Mouse (Mus musculus): ENCODE measurements around the gene 1190007I07Rik. TPM values are rescaled to one million over a fixed set of nuclear protein-coding genes. Genes with fewer than 3 reads are reported as not detected.
"Not testable (repeated sequence)": the region's sequence is repeated elsewhere in the genome, so short reads cannot be mapped to it uniquely, and the experiment has no call there.

Gene 1190007I07Rik
- polyA plus RNA-seq, 1 experiment from 2014 or later = 58.8 TPM

GRCm38 (mm10) chr10:82646083-82646482 is 23.1 kb upstream of the 1190007I07Rik start:
- no peak for ATAC-seq
- no peaks in the 10 kb centered on the region for H3K27me3 ChIP-seq (replicated peaks)
- no peak overlapping the region for H3K4me2 ChIP-seq
- WGBS (ENCODE audit: insufficient replicate concordance) = 86% methylated on average over 8 of the region's 8 CpGs
- peaks cover 80% of the 10 kb centered on the region for H3K36me3 ChIP-seq
- H3K4me1 ChIP-seq = no peaks in the 10 kb centered on the region
- no peak overlapping the region for H3K4me3 ChIP-seq
- no peak overlapping the region for H3K9ac ChIP-seq
- H3K27ac ChIP-seq = no peak overlapping the region
- H3K9me3 ChIP-seq (replicated peaks) = no peaks in the 10 kb centered on the region

DNA sequence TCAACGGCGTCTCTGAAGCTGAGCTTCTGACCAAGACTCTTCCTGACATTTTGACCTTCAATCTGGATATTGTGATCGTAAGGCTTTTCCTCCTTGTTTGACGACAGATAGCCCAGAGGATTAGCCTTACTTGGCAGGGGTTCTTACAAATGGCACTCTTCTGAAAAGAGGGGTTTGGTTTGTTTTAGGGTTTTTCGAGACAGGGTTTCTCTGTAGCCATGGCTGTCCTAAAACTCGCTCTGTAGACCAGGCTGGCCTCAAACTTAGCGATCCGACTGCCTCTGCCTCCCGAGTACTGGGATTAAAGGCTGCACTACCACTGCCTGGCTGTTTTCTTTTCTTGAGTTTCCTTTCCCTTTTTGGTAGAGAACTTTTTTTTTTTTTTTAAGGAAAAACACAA is 18.5 kb upstream of the 1190007I07Rik start:
- H3K4me3 ChIP-seq = no peak overlapping the region
- no peak overlapping the region for H3K9ac ChIP-seq
- H3K4me2 ChIP-seq = no peak overlapping the region
- no peak for ATAC-seq
- no peaks in the 10 kb centered on the region for H3K9me3 ChIP-seq (replicated peaks)
- no peak overlapping the region for H3K27ac ChIP-seq
- H3K4me1 ChIP-seq = no peaks in the 10 kb centered on the region
- H3K36me3 ChIP-seq = peaks cover 97% of the 10 kb centered on the region
- no peaks in the 10 kb centered on the region for H3K27me3 ChIP-seq (replicated peaks)
- 87% methylated on average over 9 of the region's 9 CpGs for WGBS (ENCODE audit: insufficient replicate concordance)

- no peak overlapping the region for H3K27ac ChIP-seq
- no peak overlapping the region for H3K9ac ChIP-seq
- ATAC-seq = no peak
- no peaks in the 10 kb centered on the region for H3K4me1 ChIP-seq
- H3K4me2 ChIP-seq = no peak overlapping the region
- no peaks in the 10 kb centered on the region for H3K27me3 ChIP-seq (replicated peaks)
- 84% methylated on average over 8 of the region's 8 CpGs for WGBS (ENCODE audit: insufficient replicate concordance)
- H3K36me3 ChIP-seq = peaks cover 91% of the 10 kb centered on the region
- H3K4me3 ChIP-seq = no peak overlapping the region
- no peaks in the 10 kb centered on the region for H3K9me3 ChIP-seq (replicated peaks)
Observed at GRCm38 (mm10) chr10:82639032-82639698, 16.1 kb upstream of the 1190007I07Rik start.

GRCm38 (mm10) chr10:82636321-82636720 is 13.3 kb upstream of the 1190007I07Rik start:
- Histone ChIP-seq H3K9me3 (replicated peaks) (no peaks in the 10 kb centered on the region), H3K4me3 (no peak overlapping the region), H3K27me3 (replicated peaks) (no peaks in the 10 kb centered on the region), H3K4me2 (no peak overlapping the region), H3K9ac (no peak overlapping the region), H3K36me3 (peaks cover 88% of the 10 kb centered on the region), H3K27ac (no peak overlapping the region), H3K4me1 (peaks cover 5% of the 10 kb centered on the region)
- ATAC-seq = no peak
- 73% methylated on average over 3 of the region's 3 CpGs for WGBS (ENCODE audit: insufficient replicate concordance)

- Histone ChIP-seq H3K9ac (no peak overlapping the region), H3K9me3 (replicated peaks) (no peaks in the 10 kb centered on the region), H3K36me3 (peaks cover 72% of the 10 kb centered on the region), H3K27me3 (replicated peaks) (no peaks in the 10 kb centered on the region), H3K4me3 (no peak overlapping the region), H3K4me2 (no peak overlapping the region), H3K27ac (no peak overlapping the region), H3K4me1 (peaks cover 17% of the 10 kb centered on the region)
- 88% methylated on average over 7 of the region's 7 CpGs for WGBS (ENCODE audit: insufficient replicate concordance)
- no peak for ATAC-seq
Observed at GRCm38 (mm10) chr10:82634348-82634747, 11.3 kb upstream of the 1190007I07Rik start.

- H3K9ac ChIP-seq = no peak overlapping the region
- H3K4me2 ChIP-seq = no peak overlapping the region
- no peaks in the 10 kb centered on the region for H3K9me3 ChIP-seq (replicated peaks)
- H3K36me3 ChIP-seq = peaks cover 57% of the 10 kb centered on the region
- no peaks in the 10 kb centered on the region for H3K27me3 ChIP-seq (replicated peaks)
- ATAC-seq = no peak
- 89% methylated on average over 12 of the region's 12 CpGs for WGBS (ENCODE audit: insufficient replicate concordance)
- no peak overlapping the region for H3K27ac ChIP-seq
- peaks cover 25% of the 10 kb centered on the region for H3K4me1 ChIP-seq
- H3K4me3 ChIP-seq = no peak overlapping the region
Observed at GRCm38 (mm10) chr10:82632496-82633280, 9.7 kb upstream of the 1190007I07Rik start.

- H3K4me2 ChIP-seq = peak overlapping the region; percentile 79
- H3K9me3 ChIP-seq (replicated peaks) = no peaks in the 10 kb centered on the region
- peak overlapping the region; percentile 84; the same call in 1 of the 2 replicates for H3K9ac ChIP-seq
- H3K4me1 ChIP-seq = peaks cover 25% of the 10 kb centered on the region
- H3K4me3 ChIP-seq = peak overlapping the region; percentile 83
- no peaks in the 10 kb centered on the region for H3K27me3 ChIP-seq (replicated peaks)
- no peak overlapping the region for H3K27ac ChIP-seq
- H3K36me3 ChIP-seq = peaks cover 42% of the 10 kb centered on the region
- no peak for ATAC-seq
- WGBS (ENCODE audit: insufficient replicate concordance) = 78% methylated on average over 7 of the region's 7 CpGs
Observed at GRCm38 (mm10) chr10:82631133-82631532, 8.1 kb upstream of the 1190007I07Rik start.

DNA sequence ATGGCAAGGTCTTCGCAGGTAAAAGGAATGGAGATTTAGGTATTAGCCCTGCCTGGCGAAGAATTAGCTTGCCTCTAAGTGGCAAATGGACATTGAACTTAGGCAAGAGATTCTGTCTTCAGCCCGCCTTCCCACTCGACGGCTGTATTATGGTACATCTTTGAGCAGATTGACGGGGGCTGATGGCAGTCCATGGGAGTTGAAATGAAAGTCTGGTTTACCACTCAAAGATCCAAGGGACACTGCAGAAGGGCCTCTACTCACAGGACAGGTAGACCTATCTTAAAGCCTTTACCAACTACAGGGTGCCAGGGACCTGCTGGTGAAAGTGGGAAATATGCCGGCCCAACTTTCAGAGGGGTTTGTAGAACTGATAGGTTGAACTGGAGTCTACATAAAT is 7.5 kb upstream of the 1190007I07Rik start:
- Histone ChIP-seq H3K4me2 (peak overlapping the region; percentile 79), H3K4me3 (peak overlapping the region; percentile 83), H3K27ac (peak overlapping the region; percentile 78; the same call in 1 of the 2 replicates), H3K9me3 (replicated peaks) (no peaks in the 10 kb centered on the region), H3K4me1 (peaks cover 25% of the 10 kb centered on the region), H3K36me3 (peaks cover 39% of the 10 kb centered on the region), H3K27me3 (replicated peaks) (no peaks in the 10 kb centered on the region), H3K9ac (peak overlapping the region; percentile 84)
- no peak for ATAC-seq
- 14% methylated on average over 7 of the region's 7 CpGs for WGBS (ENCODE audit: insufficient replicate concordance)

GRCm38 (mm10) chr10:82629586-82630255 is 6.7 kb upstream of the 1190007I07Rik start, which contains the start of gene Tdg:
TSS of gene Tdg (plus strand) at chr10:82629828.
- not testable (repeated sequence) for H3K9me3 ChIP-seq (replicated peaks); H3K27me3 ChIP-seq (replicated peaks)
- Histone ChIP-seq H3K27ac (peak within 1 kb of the TSS; percentile 83), H3K36me3 (peaks cover 32% of the 10 kb centered on the region), H3K9ac (peak within 1 kb of the TSS; percentile 84), H3K4me3 (peak within 1 kb of the TSS; percentile 83), H3K4me1 (peaks cover 25% of the 10 kb centered on the region), H3K4me2 (peak within 1 kb of the TSS; percentile 95)
- WGBS (ENCODE audit: insufficient replicate concordance) = under 1% methylated on average over 55 of the region's 78 CpGs
- ATAC-seq = peak; percentile 97

DNA sequence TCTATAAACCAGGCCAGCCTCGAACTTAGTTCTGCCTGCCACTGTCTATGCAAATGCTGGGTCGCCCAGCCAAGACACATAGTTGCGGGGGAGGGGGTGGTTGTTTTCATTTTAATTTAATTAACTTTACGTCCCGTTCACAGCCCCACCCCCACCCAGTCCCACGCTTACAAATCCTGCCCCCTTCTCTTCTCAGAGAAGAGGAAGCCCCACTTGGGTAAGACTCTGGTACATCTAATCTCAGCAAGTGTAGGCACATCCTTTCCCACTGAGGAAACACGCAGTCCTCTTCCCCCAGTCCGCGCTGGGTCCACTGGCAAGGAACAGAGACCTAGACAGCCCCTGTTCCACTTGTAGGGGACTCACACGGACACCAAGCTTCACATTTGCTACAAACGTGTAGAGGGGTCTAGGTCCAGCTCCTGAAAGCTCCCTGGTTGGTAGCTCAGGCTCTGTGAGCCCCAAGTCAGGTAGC is 6.1 kb upstream of the 1190007I07Rik start:
- peak; percentile 33 for ATAC-seq
- Histone ChIP-seq H3K27ac (peak overlapping the region; percentile 83), H3K4me1 (peaks cover 25% of the 10 kb centered on the region), H3K4me2 (peak overlapping the region; percentile 95), H3K9ac (peak overlapping the region; percentile 78), H3K9me3 (replicated peaks) (no peaks in the 10 kb centered on the region), H3K4me3 (peak overlapping the region; percentile 83), H3K27me3 (replicated peaks) (no peaks in the 10 kb centered on the region), H3K36me3 (peaks cover 27% of the 10 kb centered on the region)
- 6% methylated on average over 11 of the region's 11 CpGs for WGBS (ENCODE audit: insufficient replicate concordance)

DNA sequence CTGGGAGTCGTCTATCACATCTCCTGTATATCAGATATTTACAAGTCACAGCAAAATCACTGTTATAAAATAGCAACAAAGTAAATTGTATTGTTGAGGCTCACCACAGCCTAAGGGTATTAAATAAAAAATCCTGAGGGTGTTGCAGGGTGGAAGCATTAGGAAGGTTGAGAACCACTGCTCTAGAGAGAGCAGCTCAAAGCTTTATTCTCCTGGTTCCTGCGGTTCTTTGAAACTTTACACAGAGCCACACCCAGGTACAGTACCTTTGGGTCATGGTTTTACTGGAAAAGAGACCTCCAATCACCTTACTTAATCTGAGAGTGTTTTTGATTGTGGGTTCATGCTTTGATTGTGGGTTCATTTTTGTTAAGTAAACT is 515 bp upstream of the 1190007I07Rik start:
- not testable (repeated sequence) for H3K9me3 ChIP-seq (replicated peaks); H3K36me3 ChIP-seq; H3K27me3 ChIP-seq (replicated peaks)
- WGBS (ENCODE audit: insufficient replicate concordance) = 2% methylated on average over 2 of the region's 2 CpGs
- peak overlapping the region; percentile 79 for H3K27ac ChIP-seq
- H3K4me3 ChIP-seq = peak overlapping the region; percentile 79
- H3K4me2 ChIP-seq = peak overlapping the region; percentile 79
- H3K4me1 ChIP-seq = peaks cover 12% of the 10 kb centered on the region
- peak overlapping the region; percentile 80 for H3K9ac ChIP-seq
- ATAC-seq = peak; percentile 17; the same call in 1 of the 2 replicates

DNA sequence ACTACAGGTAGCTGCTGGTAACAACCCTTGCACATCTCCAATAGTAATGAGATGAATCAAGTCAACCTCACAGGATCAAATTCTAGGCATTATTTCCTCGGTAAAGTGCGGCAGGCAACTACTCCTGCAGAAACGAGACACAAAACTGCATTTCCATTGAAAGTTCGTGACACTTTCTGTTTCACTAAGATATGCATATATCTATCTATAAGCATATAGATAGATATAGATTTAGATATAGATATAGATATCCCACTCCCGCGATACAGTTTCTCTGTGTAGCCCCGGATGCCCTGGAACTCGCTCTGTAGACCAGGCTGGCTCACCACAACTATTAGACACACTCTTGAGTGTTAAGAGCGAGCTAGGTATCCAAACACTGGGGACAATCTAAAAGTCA is 793 bp downstream of the 1190007I07Rik start:
- Histone ChIP-seq H3K4me1 (peaks cover 12% of the 10 kb centered on the region), H3K9me3 (replicated peaks) (no peaks in the 10 kb centered on the region), H3K9ac (peak overlapping the region; percentile 80), H3K27me3 (replicated peaks) (no peaks in the 10 kb centered on the region), H3K36me3 (peaks cover 13% of the 10 kb centered on the region), H3K4me3 (peak overlapping the region; percentile 79), H3K4me2 (peak overlapping the region; percentile 79), H3K27ac (no peak overlapping the region)
- 17% methylated on average over 9 of the region's 9 CpGs for WGBS (ENCODE audit: insufficient replicate concordance)
- ATAC-seq = no peak; the same call in 1 of the 2 replicates

Measured in liver, embryonic 12.5 days (tissue).